Mouse (Mus musculus) limb, embryonic 11.5 days (tissue): ENCODE measurements at regions not wholly inside any gene's neighbourhood (a gene's known extent, or its start where the extent isn't known, plus 50 kb on each side); places are given as distances from the start of the nearest gene placed in this dataset.

ENCODE experiments used
- ATAC-seq: fragments of 200-750 bp; cut with Nextera tagmentation; 2 replicates; pipeline ENCODE4 v1.8.0; 2017; ENCODE audit warnings: low read depth; ENCODE audit not compliant: insufficient number of reproducible peaks, low FRiP score, low TSS enrichment
- DNase-seq: peaks from one replicate; pipeline ENCODE4 v3.0.0-alpha.2; 2015; ENCODE audit warnings: low spot score
- H3K27ac ChIP-seq: fragments of 300-500 bp; sonication (generic); replicated peaks from 2 replicates; pipeline ENCODE4 v1.5.1; 2014; ENCODE audit warnings: low read depth, mild to moderate bottlenecking, low read length
- H3K27me3 ChIP-seq: fragments of 300-500 bp; sonication (generic); 2 replicates; pipeline ENCODE4 v1.6.1; 2014; ENCODE audit warnings: mild to moderate bottlenecking, low read length, mixed read lengths; ENCODE audit not compliant: control insufficient read depth, insufficient read depth
- H3K36me3 ChIP-seq: fragments of 300-500 bp; sonication (generic); 2 replicates; pipeline ENCODE4 v1.6.1; 2014; ENCODE audit warnings: mild to moderate bottlenecking, low read length, moderate library complexity, mixed read lengths; ENCODE audit not compliant: control insufficient read depth, insufficient read depth
- H3K4me1 ChIP-seq: fragments of 300-500 bp; sonication (generic); 2 replicates; pipeline ENCODE4 v1.6.1; 2014; ENCODE audit warnings: low read length, mixed read lengths; ENCODE audit not compliant: control insufficient read depth, insufficient read depth
- H3K4me2 ChIP-seq: fragments of 300-500 bp; sonication (generic); 2 replicates; pipeline ENCODE4 v1.6.1; 2014; ENCODE audit warnings: low read depth, mild to moderate bottlenecking, moderate library complexity; ENCODE audit not compliant: severe bottlenecking
- H3K4me3 ChIP-seq: fragments of 300-500 bp; sonication (generic); 2 replicates; pipeline ENCODE4 v1.5.1; 2014; ENCODE audit warnings: low read depth, low read length
- H3K9ac ChIP-seq: fragments of 300-500 bp; sonication (generic); 2 replicates; pipeline ENCODE4 v1.6.1; 2014; ENCODE audit warnings: mild to moderate bottlenecking, low read length
- H3K9me3 ChIP-seq: fragments of 300-500 bp; sonication (generic); 2 replicates; pipeline ENCODE4 v1.6.1; 2016; ENCODE audit warnings: low read length; ENCODE audit not compliant: control insufficient read depth
- WGBS: fragments of 180-500 bp; shearing (Covaris S2); extraction: QIAGEN DNeasy Blood & Tissue Kit; methylation state at CpG from one replicate; pipeline ENCODE4 v1.1.7; 2014; 5-methylcytosine and 5-hydroxymethylcytosine counted together

- H3K36me3 ChIP-seq: no peaks in the 10 kb centered on the region
- no peak overlapping the region for H3K4me3 ChIP-seq
- H3K27ac ChIP-seq: no peak overlapping the region
- H3K9me3 ChIP-seq: no peaks in the 10 kb centered on the region
- ATAC-seq (no peak), DNase-seq (no peak)
- H3K4me2 ChIP-seq: no peak overlapping the region
- WGBS: 86% methylated on average over 2 of the region's 2 CpGs
- no peak overlapping the region for H3K9ac ChIP-seq
- H3K4me1 ChIP-seq: no peaks in the 10 kb centered on the region
- no peaks in the 10 kb centered on the region for H3K27me3 ChIP-seq
These were observed 170.6 kb downstream of the Eipr1 start for GRCm38 (mm10) chr12:28922236-28922635.

GRCm38 (mm10) chr12:28925206-28925605 lies 173.6 kb downstream of the Eipr1 start:
- Histone ChIP-seq H3K27me3 (no peaks in the 10 kb centered on the region), H3K4me3 (no peak overlapping the region), H3K4me1 (no peaks in the 10 kb centered on the region), H3K36me3 (no peaks in the 10 kb centered on the region), H3K27ac (no peak overlapping the region), H3K9ac (no peak overlapping the region), H3K9me3 (no peaks in the 10 kb centered on the region), H3K4me2 (no peak overlapping the region)
- WGBS: 88% methylated on average over 4 of the region's 4 CpGs
- DNase-seq: no peak
- no peak for ATAC-seq

- no peak for ATAC-seq
- H3K27ac ChIP-seq: no peak overlapping the region
- H3K4me1 ChIP-seq: no peaks in the 10 kb centered on the region
- H3K4me2 ChIP-seq: no peak overlapping the region
- no peaks in the 10 kb centered on the region for H3K27me3 ChIP-seq
- 84% methylated on average over 7 of the region's 7 CpGs for WGBS
- no peaks in the 10 kb centered on the region for H3K9me3 ChIP-seq
- DNase-seq: no peak
- no peaks in the 10 kb centered on the region for H3K36me3 ChIP-seq
- H3K9ac ChIP-seq: no peak overlapping the region
- H3K4me3 ChIP-seq: no peak overlapping the region
These were observed 188.3 kb downstream of the Eipr1 start for GRCm38 (mm10) chr12:28939936-28940335.

GRCm38 (mm10) chr12:28948889-28949288 lies 197.3 kb downstream of the Eipr1 start:
- Histone ChIP-seq H3K27ac (no peak overlapping the region), H3K27me3 (no peaks in the 10 kb centered on the region), H3K4me1 (no peaks in the 10 kb centered on the region)

GRCm38 (mm10) chr12:28949307-28949706 lies 197.7 kb downstream of the Eipr1 start:
- Histone ChIP-seq H3K9me3 (no peaks in the 10 kb centered on the region), H3K4me3 (no peak overlapping the region), H3K4me2 (no peak overlapping the region), H3K4me1 (no peaks in the 10 kb centered on the region), H3K27me3 (no peaks in the 10 kb centered on the region), H3K9ac (no peak overlapping the region), H3K27ac (no peak overlapping the region), H3K36me3 (no peaks in the 10 kb centered on the region)
- 73% methylated on average over 10 of the region's 10 CpGs for WGBS
- no peak for DNase-seq
- ATAC-seq: no peak

More at GRCm38 (mm10) chr12:28948889-28949288, 197.3 kb downstream of the Eipr1 start:
- no peaks in the 10 kb centered on the region for H3K9me3 ChIP-seq
- DNase-seq (peak; percentile 38), ATAC-seq (no peak)
- WGBS: 22% methylated on average over 9 of the region's 9 CpGs
- no peak overlapping the region for H3K4me2 ChIP-seq
- H3K36me3 ChIP-seq: no peaks in the 10 kb centered on the region
- no peak overlapping the region for H3K4me3 ChIP-seq
- H3K9ac ChIP-seq: no peak overlapping the region

- H3K4me2 ChIP-seq: no peak overlapping the region
- ATAC-seq (no peak), DNase-seq (no peak)
- H3K9ac ChIP-seq: no peak overlapping the region
- no peak overlapping the region for H3K4me3 ChIP-seq
- WGBS: 85% methylated on average over 1 of the region's 1 CpGs
- H3K4me1 ChIP-seq: no peaks in the 10 kb centered on the region
- H3K9me3 ChIP-seq: no peaks in the 10 kb centered on the region
- H3K27me3 ChIP-seq: no peaks in the 10 kb centered on the region
- no peak overlapping the region for H3K27ac ChIP-seq
- H3K36me3 ChIP-seq: no peaks in the 10 kb centered on the region
These were observed 205.6 kb downstream of the Eipr1 start for GRCm38 (mm10) chr12:28957155-28957554.

- H3K4me3 ChIP-seq: no peak overlapping the region
- H3K9me3 ChIP-seq: no peaks in the 10 kb centered on the region
- H3K4me1 ChIP-seq: no peaks in the 10 kb centered on the region
- 73% methylated on average over 1 of the region's 1 CpGs for WGBS
- H3K36me3 ChIP-seq: no peaks in the 10 kb centered on the region
- no peak for ATAC-seq
- no peak for DNase-seq
- no peak overlapping the region for H3K9ac ChIP-seq
- H3K27me3 ChIP-seq: no peaks in the 10 kb centered on the region
- no peak overlapping the region for H3K4me2 ChIP-seq
- no peak overlapping the region for H3K27ac ChIP-seq
These were observed 207.1 kb downstream of the Eipr1 start for GRCm38 (mm10) chr12:28958661-28959060.

- H3K9ac ChIP-seq: no peak overlapping the region
- H3K4me3 ChIP-seq: no peak overlapping the region
- no peaks in the 10 kb centered on the region for H3K27me3 ChIP-seq
- no peaks in the 10 kb centered on the region for H3K36me3 ChIP-seq
- H3K4me2 ChIP-seq: no peak overlapping the region
- DNase-seq (no peak), ATAC-seq (no peak)
- WGBS: 73% methylated on average over 2 of the region's 2 CpGs
- no peaks in the 10 kb centered on the region for H3K9me3 ChIP-seq
- no peak overlapping the region for H3K27ac ChIP-seq
- H3K4me1 ChIP-seq: no peaks in the 10 kb centered on the region
These were observed 218.2 kb downstream of the Eipr1 start for GRCm38 (mm10) chr12:28969671-28970379.

GRCm38 (mm10) chr12:28974571-28975041 lies 223.0 kb downstream of the Eipr1 start:
- Histone ChIP-seq H3K4me2 (no peak overlapping the region), H3K9ac (no peak overlapping the region), H3K27ac (no peak overlapping the region), H3K4me1 (no peaks in the 10 kb centered on the region), H3K4me3 (no peak overlapping the region), H3K9me3 (no peaks in the 10 kb centered on the region), H3K27me3 (no peaks in the 10 kb centered on the region), H3K36me3 (no peaks in the 10 kb centered on the region)
- WGBS: 73% methylated on average over 6 of the region's 6 CpGs
- ATAC-seq (no peak), DNase-seq (peak; percentile 28)
